Mouse (Mus musculus) heart, postnatal 0 days (tissue): Measurements from ENCODE around the gene Agap1.

Source experiments
- CTCF ChIP-seq: IDR thresholded peaks from 2 replicates; pipeline ENCODE4 v1.5.1; 2016; ENCODE audit warnings: antibody characterized with exemption, control low read depth, low read depth
- EP300 ChIP-seq: IDR thresholded peaks from 2 replicates; pipeline ENCODE4 v1.6.1; 2016; ENCODE audit warnings: antibody characterized with exemption, low read depth

DNA sequence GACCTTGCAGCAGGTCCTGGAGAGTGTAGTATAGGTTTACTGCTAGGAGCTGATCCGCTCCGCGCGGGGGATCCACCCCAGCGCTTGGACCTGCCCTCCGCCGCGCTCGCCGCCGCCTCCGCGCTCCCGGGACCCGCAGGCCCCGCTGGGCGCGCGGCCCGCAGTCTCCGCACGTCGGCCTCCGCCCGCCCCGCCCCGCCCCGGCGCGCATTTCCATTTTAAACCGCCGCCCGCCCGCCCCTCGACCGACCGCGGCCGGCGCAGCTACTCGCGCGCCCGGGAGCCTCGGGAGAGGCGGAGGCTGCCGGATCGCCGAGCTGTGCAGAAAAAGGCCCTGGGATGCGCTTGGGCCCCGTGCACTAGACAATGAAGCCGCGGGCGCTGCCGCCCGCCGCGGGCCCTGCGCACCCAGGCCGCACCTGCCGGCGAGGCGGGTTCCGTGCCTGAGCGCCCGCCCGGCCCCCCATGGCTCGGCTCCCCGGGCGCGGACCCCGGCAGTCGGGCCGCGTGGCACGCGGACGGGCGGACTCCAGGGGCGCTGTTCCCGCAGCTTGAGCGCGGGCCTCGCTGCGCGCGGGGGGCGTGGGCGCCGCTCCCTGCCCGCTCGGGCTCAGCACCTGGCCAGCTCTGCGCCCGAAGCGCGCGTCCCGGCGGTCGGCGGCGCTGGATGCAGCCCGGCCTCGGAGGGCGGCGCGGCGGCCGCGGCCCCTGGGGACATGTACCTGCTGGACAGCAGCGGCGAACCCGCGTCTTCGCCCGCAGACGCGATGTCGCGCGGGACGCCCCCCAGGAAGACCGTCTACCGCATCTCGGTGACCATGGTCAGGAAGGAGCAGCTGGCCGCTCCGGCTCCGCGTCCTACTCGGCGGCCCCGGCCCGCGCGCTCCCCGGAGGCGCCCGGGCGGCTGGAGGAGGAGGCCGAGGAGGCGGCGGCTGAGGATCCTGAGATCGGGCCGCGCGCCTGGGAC, 125.7 kb downstream of the Agap1 start:
- TF ChIP-seq EP300, result no peak
- TF ChIP-seq CTCF, result no peak
